Mouse (Mus musculus) myocyte (in vitro differentiated cells): ENCODE results near the gene Grb2. TPM values are rescaled to one million over a fixed set of nuclear protein-coding genes. Genes with fewer than 3 reads are reported as not detected.

ENCODE experiments used
- H3K27me3 ChIP-seq: one replicate; pipeline ENCODE4 v1.6.1; 2011; ENCODE audit not compliant: control insufficient read depth, insufficient read depth, insufficient read length
- H3K36me3 ChIP-seq: one replicate; pipeline ENCODE4 v1.6.1; 2011; ENCODE audit not compliant: control insufficient read depth, insufficient read depth
- H3K4me2 ChIP-seq: one replicate; pipeline ENCODE4 v1.6.1; 2011; ENCODE audit warnings: low read depth, control low read depth
- H3K4me3 ChIP-seq: one replicate; pipeline ENCODE4 v1.5.1; 2011; ENCODE audit warnings: mild to moderate bottlenecking, control low read depth, moderate library complexity
- H3K79me2 ChIP-seq: one replicate; pipeline ENCODE4 v1.6.1; 2011; ENCODE audit not compliant: control insufficient read depth, insufficient read depth
- H3ac ChIP-seq: one replicate; pipeline ENCODE4 v1.6.1; 2011; ENCODE audit not compliant: control insufficient read depth, insufficient read length
- CEBPB ChIP-seq: IDR thresholded peaks from 2 replicates; pipeline ENCODE4 v1.6.1; 2011; ENCODE audit warnings: mild to moderate bottlenecking, moderate library complexity; ENCODE audit not compliant: poor library complexity, insufficient read depth, severe bottlenecking
- E2F4 ChIP-seq: IDR thresholded peaks from one replicate; pipeline ENCODE4 v1.6.1; 2011; ENCODE audit warnings: mild to moderate bottlenecking, control low read depth, moderate library complexity; ENCODE audit not compliant: insufficient read depth
- MAX ChIP-seq: IDR thresholded peaks from one replicate; pipeline ENCODE4 v1.6.1; 2011; ENCODE audit warnings: low read depth, mild to moderate bottlenecking, control low read depth
- MYOD1 ChIP-seq, 3 experiments: IDR thresholded peaks; one replicate each; pipeline ENCODE4 v1.6.1; 2011; ENCODE audit warnings: control low read depth in 2 of 3, low read depth in 2 of 3, mild to moderate bottlenecking in 2 of 3, moderate library complexity in 1 of 3; ENCODE audit not compliant: insufficient read length in 2 of 3, control insufficient read depth in 1 of 3
- MYOG ChIP-seq, 3 experiments: IDR thresholded peaks; one replicate each; pipeline ENCODE4 v1.6.1; 2011; ENCODE audit warnings: control low read depth in 2 of 3, low read depth in 2 of 3, mild to moderate bottlenecking in 2 of 3; ENCODE audit not compliant: insufficient read length in 2 of 3, control insufficient read depth in 1 of 3, insufficient read depth in 1 of 3
- POLR2A ChIP-seq: IDR thresholded peaks from one replicate; pipeline ENCODE4 v1.6.1; 2011; ENCODE audit warnings: low read depth, mild to moderate bottlenecking, control low read depth, moderate library complexity; ENCODE audit not compliant: insufficient read length
- POLR2AphosphoS2 ChIP-seq: IDR thresholded peaks from one replicate; pipeline ENCODE4 v1.6.1; 2011; ENCODE audit warnings: low read depth, control low read depth; ENCODE audit not compliant: insufficient read length
- REST ChIP-seq: IDR thresholded peaks from one replicate; pipeline ENCODE4 v1.6.1; 2011; ENCODE audit warnings: mild to moderate bottlenecking, control low read depth, moderate library complexity; ENCODE audit not compliant: insufficient read depth, insufficient read length
- SRF ChIP-seq: IDR thresholded peaks from one replicate; pipeline ENCODE4 v1.6.1; 2011; ENCODE audit warnings: low read depth; ENCODE audit not compliant: control insufficient read depth, insufficient read length
- TCF12 ChIP-seq: IDR thresholded peaks from one replicate; pipeline ENCODE4 v1.6.1; 2011; ENCODE audit warnings: mild to moderate bottlenecking, control low read depth; ENCODE audit not compliant: poor library complexity, insufficient read depth, severe bottlenecking
- TCF3 ChIP-seq: IDR thresholded peaks from one replicate; pipeline ENCODE4 v1.6.1; 2011; ENCODE audit warnings: low read depth, control low read depth; ENCODE audit not compliant: insufficient read length
- USF1 ChIP-seq: IDR thresholded peaks from one replicate; pipeline ENCODE4 v1.6.1; 2011; ENCODE audit warnings: low read depth, mild to moderate bottlenecking, control low read depth, moderate library complexity
- polyA plus RNA-seq: library from polyadenylated mRNA; unstranded; fragments of >200 nt; fragmentation: generic; extraction: Trizol; gene quantifications from one replicate; pipeline ENCODE4 v1.2.1, GENCODE M21; 2012; ENCODE audit warnings: missing spikeins

The Grb2 gene
- polyA plus RNA-seq, 1 experiment = 71.2 TPM

- TF ChIP-seq POLR2A (no peak), MYOG (IDR thresholded peaks at IDR 0.05; ENCODE audit: control insufficient read depth in 1 of 3, insufficient read depth in 1 of 3, insufficient read length in 2 of 3, low read depth in 2 of 3) (no peak), TCF3 (no peak), MYOD1 (IDR thresholded peaks at IDR 0.05; ENCODE audit: control insufficient read depth in 1 of 3, insufficient read length in 2 of 3, low read depth in 2 of 3) (no peak), E2F4 (no peak), USF1 (no peak), MAX (no peak), REST (no peak), SRF (no peak), CEBPB (no peak), TCF12 (no peak)
- no peak overlapping the region for H3K4me3 ChIP-seq
- H3K79me2 ChIP-seq = no peaks in the 10 kb centered on the region
- H3K4me2 ChIP-seq = no peak overlapping the region
- no peaks in the 10 kb centered on the region for H3K36me3 ChIP-seq
- H3ac ChIP-seq = no peak overlapping the region
- H3K27me3 ChIP-seq = no peaks in the 10 kb centered on the region
These were observed 72.9 kb downstream of the Grb2 start for GRCm38 (mm10) chr11:115635484-115635883.

DNA sequence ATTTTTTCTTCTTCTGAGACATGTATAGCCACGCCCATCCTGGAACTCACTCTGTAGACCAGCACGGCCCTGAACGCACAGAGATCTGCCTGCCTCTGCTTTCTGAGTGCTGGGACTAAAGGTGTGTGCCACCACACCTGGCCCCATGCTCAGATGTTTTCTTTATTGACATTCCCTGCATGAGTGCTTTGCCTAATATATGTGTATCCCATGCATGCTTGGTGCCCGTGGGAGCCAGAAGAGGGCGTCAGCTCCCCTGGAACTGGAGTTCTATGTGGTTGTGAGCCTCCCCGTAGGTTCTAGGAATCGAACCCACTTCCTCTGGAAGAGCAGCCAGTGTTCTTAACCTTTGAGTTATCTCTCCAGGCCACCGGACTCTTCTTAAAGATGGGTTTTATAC is 73.4 kb downstream of the Grb2 start:
- H3K79me2 ChIP-seq = no peaks in the 10 kb centered on the region
- H3K36me3 ChIP-seq = no peaks in the 10 kb centered on the region
- H3ac ChIP-seq = no peak overlapping the region
- TF ChIP-seq CEBPB (no peak), TCF12 (no peak), TCF3 (no peak), MYOD1 (IDR thresholded peaks at IDR 0.05; ENCODE audit: control insufficient read depth in 1 of 3, insufficient read length in 2 of 3, low read depth in 2 of 3) (no peak), USF1 (no peak), MYOG (IDR thresholded peaks at IDR 0.05; ENCODE audit: control insufficient read depth in 1 of 3, insufficient read depth in 1 of 3, insufficient read length in 2 of 3, low read depth in 2 of 3) (no peak), SRF (no peak), E2F4 (no peak), POLR2AphosphoS2 (no peak)
- H3K4me3 ChIP-seq = no peak overlapping the region
- H3K4me2 ChIP-seq = no peak overlapping the region
- no peaks in the 10 kb centered on the region for H3K27me3 ChIP-seq

DNA sequence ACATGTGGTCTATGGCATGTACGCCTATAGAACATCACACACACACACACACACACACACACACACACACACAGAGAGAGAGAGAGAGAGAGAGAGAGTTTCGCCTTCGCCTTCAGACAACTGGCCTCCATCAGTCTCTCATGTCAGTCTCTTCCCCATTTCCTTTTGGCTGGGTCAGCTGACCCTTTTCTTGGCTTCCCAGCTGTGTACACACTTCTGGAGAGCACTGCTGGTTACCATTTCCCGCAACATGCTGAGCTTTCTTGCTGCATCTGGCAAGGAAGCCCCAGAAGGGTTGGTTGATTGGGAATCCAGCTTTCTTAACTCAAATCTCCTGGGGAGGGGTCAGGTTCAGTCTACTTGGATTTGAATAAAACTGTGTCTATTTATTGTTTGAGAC is 74.3 kb downstream of the Grb2 start:
- H3K4me2 ChIP-seq = no peak overlapping the region
- no peaks in the 10 kb centered on the region for H3K36me3 ChIP-seq
- no peaks in the 10 kb centered on the region for H3K27me3 ChIP-seq
- no peaks in the 10 kb centered on the region for H3K79me2 ChIP-seq
- H3ac ChIP-seq = no peak overlapping the region
- TF ChIP-seq POLR2AphosphoS2 = no peak
- TF ChIP-seq POLR2A = no peak
- TF ChIP-seq TCF3 = no peak
- no peak for TF ChIP-seq USF1
- TF ChIP-seq MYOG (IDR thresholded peaks at IDR 0.05; ENCODE audit: control insufficient read depth in 1 of 3, insufficient read depth in 1 of 3, insufficient read length in 2 of 3, low read depth in 2 of 3) = no peak
- no peak for TF ChIP-seq REST
- TF ChIP-seq MAX = no peak
- TF ChIP-seq SRF = no peak
- TF ChIP-seq CEBPB = no peak
- no peak for TF ChIP-seq MYOD1 (IDR thresholded peaks at IDR 0.05; ENCODE audit: control insufficient read depth in 1 of 3, insufficient read length in 2 of 3, low read depth in 2 of 3)
- no peak overlapping the region for H3K4me3 ChIP-seq

DNA sequence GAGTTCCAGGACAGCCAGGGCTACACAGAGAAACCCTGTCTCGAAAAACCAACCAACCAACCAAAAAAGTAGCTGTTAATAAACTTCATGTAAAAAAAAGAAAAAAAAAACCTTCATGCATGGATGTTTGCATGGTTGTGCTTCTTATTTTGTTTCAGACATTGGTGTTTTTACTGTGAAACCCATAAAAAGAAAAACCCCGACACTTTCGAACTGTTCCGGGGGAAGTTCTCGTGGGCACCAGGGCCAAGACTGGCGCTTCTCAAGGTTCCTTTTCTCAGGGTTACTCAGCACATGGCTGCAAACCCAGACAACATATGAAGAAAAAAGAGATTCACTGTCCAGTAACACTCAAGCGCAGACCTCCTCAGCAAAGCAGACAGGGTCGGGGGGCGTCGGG is 75.5 kb downstream of the Grb2 start:
- H3K4me2 ChIP-seq = no peak overlapping the region
- TF ChIP-seq SRF (no peak), TCF12 (no peak), POLR2AphosphoS2 (no peak), MYOG (IDR thresholded peaks at IDR 0.05; ENCODE audit: control insufficient read depth in 1 of 3, insufficient read depth in 1 of 3, insufficient read length in 2 of 3, low read depth in 2 of 3) (no peak), USF1 (no peak), CEBPB (no peak), TCF3 (no peak), REST (no peak), MAX (no peak), E2F4 (no peak), POLR2A (no peak), MYOD1 (IDR thresholded peaks at IDR 0.05; ENCODE audit: control insufficient read depth in 1 of 3, insufficient read length in 2 of 3, low read depth in 2 of 3) (no peak)
- H3K4me3 ChIP-seq = no peak overlapping the region
- no peaks in the 10 kb centered on the region for H3K27me3 ChIP-seq
- no peak overlapping the region for H3ac ChIP-seq
- H3K79me2 ChIP-seq = no peaks in the 10 kb centered on the region
- no peaks in the 10 kb centered on the region for H3K36me3 ChIP-seq

- no peak for TF ChIP-seq USF1
- no peak for TF ChIP-seq TCF12
- no peak for TF ChIP-seq MYOG (IDR thresholded peaks at IDR 0.05; ENCODE audit: control insufficient read depth in 1 of 3, insufficient read depth in 1 of 3, insufficient read length in 2 of 3, low read depth in 2 of 3)
- no peak for TF ChIP-seq POLR2AphosphoS2
- TF ChIP-seq CEBPB = no peak
- no peaks in the 10 kb centered on the region for H3K79me2 ChIP-seq
These were observed 76.2 kb downstream of the Grb2 start for GRCm38 (mm10) chr11:115632247-115632646.

More at GRCm38 (mm10) chr11:115632247-115632646, 76.2 kb downstream of the Grb2 start:
- Histone ChIP-seq H3K4me3 (no peak overlapping the region), H3K36me3 (no peaks in the 10 kb centered on the region), H3ac (no peak overlapping the region), H3K4me2 (no peak overlapping the region), H3K27me3 (no peaks in the 10 kb centered on the region)
